Mouse (Mus musculus): ENCODE data around the gene Phf24. TPM values are rescaled to one million over a fixed set of nuclear protein-coding genes. Genes with fewer than 3 reads are reported as not detected.

Phf24 gene
- polyA plus RNA-seq, 1 experiment from 2014 or later = 3.4 TPM

DNA sequence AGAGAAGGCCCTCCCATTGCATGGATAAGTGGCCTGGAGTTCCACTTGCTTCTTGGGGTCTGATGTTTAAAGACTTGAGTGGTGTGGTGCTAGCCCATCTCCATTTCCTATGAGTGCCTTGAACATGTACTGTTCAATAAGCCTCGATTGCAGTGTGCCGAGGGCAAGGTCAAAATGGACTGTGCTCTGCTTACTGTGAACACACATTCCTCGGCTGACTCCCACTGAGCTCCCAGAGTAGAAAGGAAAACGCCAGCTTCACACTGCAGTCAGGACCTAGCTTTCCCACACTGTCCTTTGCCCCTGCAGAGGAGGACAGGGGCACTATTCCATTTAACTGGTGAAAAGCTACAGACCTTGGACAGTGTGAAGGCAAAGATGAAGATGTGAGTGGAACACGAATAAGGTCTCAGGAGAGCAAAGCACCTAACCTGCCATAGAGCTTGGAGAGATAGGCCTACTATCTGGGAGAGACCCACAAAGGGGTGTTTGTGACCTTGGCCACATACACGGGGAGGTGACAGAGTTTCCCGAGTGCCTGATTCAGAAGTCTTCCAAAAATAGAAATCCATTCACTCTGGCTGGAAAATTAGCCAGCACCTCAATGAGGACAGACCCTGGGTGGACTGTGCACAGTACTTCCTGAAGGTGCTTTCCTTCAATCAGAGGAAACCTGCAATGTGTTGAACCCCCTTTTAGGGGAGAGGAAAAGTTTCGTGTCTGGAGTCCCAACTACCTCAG, 15.9 kb downstream of the Phf24 start:
- H3K4me1 ChIP-seq (replicated peaks) = peaks cover 26% of the 10 kb centered on the region
- no peak overlapping the region for H3K9ac ChIP-seq
- no peaks in the 10 kb centered on the region for H3K9me3 ChIP-seq (replicated peaks)
- H3K27ac ChIP-seq (ENCODE audit: poor library complexity, severe bottlenecking) = peak overlapping the region; percentile 91
- H3K27me3 ChIP-seq (replicated peaks) = peaks cover 29% of the 10 kb centered on the region
- ATAC-seq (ENCODE audit: insufficient number of reproducible peaks, low FRiP score) = no peak
- H3K4me3 ChIP-seq = no peak overlapping the region
- peak overlapping the region; percentile 65 for H3K4me2 ChIP-seq
- H3K36me3 ChIP-seq = no peaks in the 10 kb centered on the region
- WGBS = 36% methylated on average over 8 of the region's 8 CpGs

DNA sequence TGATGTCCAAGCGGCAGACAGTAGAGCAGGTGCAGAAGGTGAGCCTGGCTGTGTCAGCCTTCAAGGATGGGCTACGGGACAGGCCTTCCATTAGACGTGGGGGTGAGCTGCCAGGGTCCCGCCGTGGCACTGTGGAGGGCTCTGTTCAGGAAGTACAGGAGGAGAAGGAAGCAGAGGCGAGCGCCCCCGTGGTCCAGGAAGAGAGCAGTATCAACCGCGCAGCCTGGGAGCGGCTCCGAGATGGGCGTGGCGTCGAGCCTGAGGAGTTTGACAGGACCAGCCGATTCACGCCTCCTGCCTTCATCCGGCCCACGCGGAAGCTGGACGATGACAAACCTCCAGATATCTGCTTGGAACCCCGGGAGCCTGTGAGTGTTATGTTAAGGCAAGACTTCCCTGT, 17.2 kb downstream of the Phf24 start:
- Histone ChIP-seq H3K27ac (ENCODE audit: poor library complexity, severe bottlenecking) (peak overlapping the region; percentile 91; the same call in 1 of the 2 replicates), H3K9me3 (replicated peaks) (no peaks in the 10 kb centered on the region), H3K27me3 (replicated peaks) (peaks cover 41% of the 10 kb centered on the region), H3K4me1 (replicated peaks) (peaks cover 29% of the 10 kb centered on the region), H3K9ac (peak overlapping the region; percentile 61), H3K4me3 (peak overlapping the region; percentile 28), H3K4me2 (peak overlapping the region; percentile 65), H3K36me3 (no peaks in the 10 kb centered on the region)
- WGBS = 9% methylated on average over 22 of the region's 22 CpGs
- ATAC-seq (ENCODE audit: insufficient number of reproducible peaks, low FRiP score) = peak; percentile 60

DNA sequence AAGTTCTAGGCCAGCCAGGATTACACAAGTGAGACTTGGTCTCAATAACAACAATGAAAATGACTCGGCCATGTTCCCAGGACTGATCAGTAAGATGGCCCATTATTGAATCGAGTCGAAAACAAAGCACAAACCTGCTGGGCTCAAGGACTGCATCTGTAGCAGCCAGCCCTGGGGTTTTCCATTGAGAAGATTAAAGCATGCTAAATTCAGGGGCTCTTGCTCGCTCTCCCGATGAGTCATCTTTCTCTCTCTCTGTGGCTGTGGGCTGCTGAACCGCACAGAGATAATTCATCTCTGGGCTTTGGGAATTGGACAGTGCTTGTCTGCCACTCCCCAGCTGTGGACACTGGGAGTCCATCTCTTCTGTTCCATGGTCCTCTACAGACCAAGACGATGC, 24.9 kb downstream of the Phf24 start:
- WGBS = 65% methylated on average over 7 of the region's 7 CpGs
- Histone ChIP-seq H3K36me3 (no peaks in the 10 kb centered on the region), H3K27me3 (replicated peaks) (peaks cover 56% of the 10 kb centered on the region), H3K4me1 (replicated peaks) (0 out of 2 replicates have a peak, but pooled peaks cover 3% of the 10 kb centered on the region), H3K27ac (ENCODE audit: poor library complexity, severe bottlenecking) (no peak overlapping the region), H3K9ac (no peak overlapping the region), H3K4me2 (no peak overlapping the region), H3K4me3 (no peak overlapping the region), H3K9me3 (replicated peaks) (no peaks in the 10 kb centered on the region)
- ATAC-seq (ENCODE audit: insufficient number of reproducible peaks, low FRiP score) = no peak

DNA sequence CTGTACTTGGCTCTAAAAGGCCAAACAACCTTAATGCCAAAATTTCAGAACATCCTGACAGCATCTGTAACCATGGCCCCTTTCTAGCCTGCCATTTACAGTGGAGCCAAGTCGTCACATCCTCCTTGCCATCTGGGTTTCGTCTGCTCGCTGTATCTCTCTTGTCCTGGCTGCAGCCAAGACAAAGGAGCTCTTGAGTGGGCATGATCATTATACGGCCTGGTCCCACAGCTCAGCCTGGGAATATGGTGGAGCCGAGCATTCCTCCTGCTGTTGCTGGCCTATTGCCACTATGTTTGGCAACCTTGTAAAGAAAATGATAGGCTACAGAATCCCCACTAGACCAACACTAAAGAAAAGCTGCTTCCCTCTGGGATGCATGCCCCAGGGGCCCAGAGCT, 26.9 kb downstream of the Phf24 start:
- peaks cover under 1% of the 10 kb centered on the region; the same call in 1 of the 2 replicates for H3K4me1 ChIP-seq (replicated peaks)

DNA sequence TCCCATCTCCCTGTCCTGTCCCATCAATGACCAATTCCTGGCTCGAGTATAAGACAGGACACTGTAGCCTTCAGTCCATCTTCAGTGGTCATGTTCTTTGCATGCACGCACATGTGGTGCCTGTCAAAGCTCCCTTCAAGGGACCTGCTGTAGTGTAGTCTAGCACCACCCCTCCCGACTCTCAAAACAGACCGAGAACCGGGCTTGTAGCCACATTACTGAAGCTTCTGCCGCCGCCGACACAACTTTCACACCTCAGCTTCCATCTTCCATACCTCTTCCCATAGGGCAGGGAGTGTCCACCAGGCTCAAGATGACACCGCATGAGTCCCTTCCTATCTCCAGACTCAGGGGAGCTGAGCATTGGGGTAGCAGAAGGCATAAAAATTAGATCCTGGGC, 27.7 kb downstream of the Phf24 start:
- H3K27ac ChIP-seq (ENCODE audit: poor library complexity, severe bottlenecking) = no peak overlapping the region
- 73% methylated on average over 9 of the region's 9 CpGs for WGBS
- H3K4me2 ChIP-seq = no peak overlapping the region
- H3K4me1 ChIP-seq (replicated peaks) = peaks cover 9% of the 10 kb centered on the region
- H3K27me3 ChIP-seq (replicated peaks) = peaks cover 49% of the 10 kb centered on the region
- no peak overlapping the region for H3K4me3 ChIP-seq
- no peak overlapping the region for H3K9ac ChIP-seq
- no peak for ATAC-seq (ENCODE audit: insufficient number of reproducible peaks, low FRiP score)
- H3K9me3 ChIP-seq (replicated peaks) = no peaks in the 10 kb centered on the region
- H3K36me3 ChIP-seq = no peaks in the 10 kb centered on the region

More for the DNA sequence above, 26.9 kb downstream of the Phf24 start:
- no peak overlapping the region for H3K4me3 ChIP-seq
- peaks cover 58% of the 10 kb centered on the region for H3K27me3 ChIP-seq (replicated peaks)
- WGBS = 51% methylated on average over 5 of the region's 5 CpGs
- no peaks in the 10 kb centered on the region for H3K9me3 ChIP-seq (replicated peaks)
- no peak overlapping the region for H3K27ac ChIP-seq (ENCODE audit: poor library complexity, severe bottlenecking)
- no peaks in the 10 kb centered on the region for H3K36me3 ChIP-seq
- H3K4me2 ChIP-seq = no peak overlapping the region
- H3K9ac ChIP-seq = no peak overlapping the region
- no peak for ATAC-seq (ENCODE audit: insufficient number of reproducible peaks, low FRiP score)

- Histone ChIP-seq H3K36me3 (no peaks in the 10 kb centered on the region), H3K27ac (ENCODE audit: poor library complexity, severe bottlenecking) (no peak overlapping the region), H3K27me3 (replicated peaks) (peaks cover 41% of the 10 kb centered on the region), H3K9me3 (replicated peaks) (no peaks in the 10 kb centered on the region), H3K4me1 (replicated peaks) (peaks cover 10% of the 10 kb centered on the region), H3K9ac (no peak overlapping the region), H3K4me3 (no peak overlapping the region), H3K4me2 (no peak overlapping the region)
- no peak for ATAC-seq (ENCODE audit: insufficient number of reproducible peaks, low FRiP score)
- 11% methylated on average over 6 of the region's 6 CpGs for WGBS
Measured at GRCm38 (mm10) chr4:42945043-42945442, 28.6 kb downstream of the Phf24 start.

GRCm38 (mm10) chr4:42945445-42945844, 29.0 kb downstream of the Phf24 start:
- Histone ChIP-seq H3K4me2 (no peak overlapping the region), H3K27ac (ENCODE audit: poor library complexity, severe bottlenecking) (no peak overlapping the region), H3K27me3 (replicated peaks) (peaks cover 40% of the 10 kb centered on the region), H3K4me1 (replicated peaks) (peaks cover 12% of the 10 kb centered on the region), H3K9me3 (replicated peaks) (no peaks in the 10 kb centered on the region), H3K36me3 (no peaks in the 10 kb centered on the region), H3K4me3 (no peak overlapping the region), H3K9ac (no peak overlapping the region)
- 78% methylated on average over 3 of the region's 3 CpGs for WGBS
- ATAC-seq (ENCODE audit: insufficient number of reproducible peaks, low FRiP score) = no peak

GRCm38 (mm10) chr4:42945952-42946351, 29.5 kb downstream of the Phf24 start:
- no peak overlapping the region for H3K27ac ChIP-seq (ENCODE audit: poor library complexity, severe bottlenecking)

DNA sequence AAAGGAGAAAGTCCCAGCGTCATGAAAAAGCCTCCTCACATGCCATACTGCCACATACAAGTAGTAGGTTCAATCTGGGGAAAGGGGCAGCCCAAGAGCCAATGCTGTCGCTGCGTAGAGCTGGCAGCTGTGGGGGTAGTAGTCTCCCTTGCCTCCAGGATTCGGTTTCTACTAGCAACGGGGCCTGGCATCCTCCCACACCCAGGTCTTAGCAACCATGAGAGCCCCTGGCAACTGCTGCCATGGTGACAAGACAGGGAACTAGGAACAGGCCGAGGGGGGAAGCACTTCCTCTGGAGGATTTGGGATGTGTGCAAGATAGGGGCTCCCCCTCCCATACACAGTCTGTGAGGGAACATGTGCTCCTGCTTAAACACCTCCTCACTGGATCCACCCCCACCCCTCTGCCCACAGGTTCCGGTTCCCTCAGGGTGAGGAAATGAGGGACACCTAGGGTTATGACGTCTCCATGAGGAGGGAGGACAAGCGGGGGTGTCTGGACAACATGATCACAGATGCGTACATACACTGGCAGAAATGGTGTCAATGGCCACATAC, 30.4 kb downstream of the Phf24 start:
- H3K27ac ChIP-seq (ENCODE audit: poor library complexity, severe bottlenecking) = no peak overlapping the region
- H3K4me1 ChIP-seq (replicated peaks) = peaks cover 25% of the 10 kb centered on the region
- no peak for ATAC-seq (ENCODE audit: insufficient number of reproducible peaks, low FRiP score)
- no peaks in the 10 kb centered on the region for H3K9me3 ChIP-seq (replicated peaks)
- peaks cover 40% of the 10 kb centered on the region for H3K27me3 ChIP-seq (replicated peaks)
- 59% methylated on average over 10 of the region's 10 CpGs for WGBS
- H3K4me3 ChIP-seq = no peak overlapping the region
- H3K9ac ChIP-seq = no peak overlapping the region
- H3K4me2 ChIP-seq = no peak overlapping the region
- H3K36me3 ChIP-seq = no peaks in the 10 kb centered on the region; the same call in 1 of the 2 replicates

More at GRCm38 (mm10) chr4:42945952-42946351, 29.5 kb downstream of the Phf24 start:
- no peak for ATAC-seq (ENCODE audit: insufficient number of reproducible peaks, low FRiP score)
- Histone ChIP-seq H3K4me2 (no peak overlapping the region), H3K9me3 (replicated peaks) (no peaks in the 10 kb centered on the region), H3K4me3 (no peak overlapping the region), H3K27me3 (replicated peaks) (peaks cover 40% of the 10 kb centered on the region), H3K4me1 (replicated peaks) (peaks cover 17% of the 10 kb centered on the region), H3K9ac (no peak overlapping the region), H3K36me3 (no peaks in the 10 kb centered on the region)
- 6% methylated on average over 5 of the region's 5 CpGs for WGBS

DNA sequence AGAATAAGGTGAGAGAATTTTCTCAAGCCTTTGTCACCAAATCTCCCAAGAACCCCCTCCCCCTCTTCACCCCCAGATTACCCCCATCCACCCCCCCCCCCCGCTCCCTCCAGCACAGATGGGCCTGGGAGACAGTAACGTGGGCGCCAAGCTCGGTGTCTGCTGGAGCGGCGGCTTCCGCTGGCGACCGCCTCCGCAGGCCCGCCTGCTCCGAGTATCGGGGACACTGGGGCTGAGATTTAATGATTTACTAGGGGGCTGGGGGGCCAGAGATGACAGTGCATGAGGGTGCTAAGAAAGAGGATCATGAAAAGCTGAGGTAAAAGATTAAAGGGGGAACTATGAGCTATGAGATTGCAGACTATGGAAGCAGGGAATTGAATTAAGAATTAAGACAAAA, 32.1 kb downstream of the Phf24 start:
- Histone ChIP-seq H3K4me1 (replicated peaks) (peaks cover 42% of the 10 kb centered on the region), H3K36me3 (peaks cover 3% of the 10 kb centered on the region; the same call in 1 of the 2 replicates), H3K27ac (ENCODE audit: poor library complexity, severe bottlenecking) (no peak overlapping the region), H3K4me2 (no peak overlapping the region), H3K9me3 (replicated peaks) (no peaks in the 10 kb centered on the region), H3K9ac (no peak overlapping the region), H3K4me3 (no peak overlapping the region), H3K27me3 (replicated peaks) (peaks cover 30% of the 10 kb centered on the region)
- ATAC-seq (ENCODE audit: insufficient number of reproducible peaks, low FRiP score) = no peak
- 58% methylated on average over 13 of the region's 13 CpGs for WGBS

- Histone ChIP-seq H3K4me3 (peak overlapping the region; percentile 69), H3K36me3 (peaks cover 3% of the 10 kb centered on the region; the same call in 1 of the 2 replicates), H3K9ac (peak overlapping the region; percentile 38; the same call in 1 of the 2 replicates), H3K4me1 (replicated peaks) (peaks cover 49% of the 10 kb centered on the region), H3K27ac (ENCODE audit: poor library complexity, severe bottlenecking) (peak overlapping the region; percentile 37; the same call in 1 of the 2 replicates), H3K9me3 (replicated peaks) (no peaks in the 10 kb centered on the region), H3K4me2 (peak overlapping the region; percentile 82), H3K27me3 (replicated peaks) (peaks cover 23% of the 10 kb centered on the region)
- WGBS = 9% methylated on average over 14 of the region's 14 CpGs
- no peak for ATAC-seq (ENCODE audit: insufficient number of reproducible peaks, low FRiP score)
Measured at GRCm38 (mm10) chr4:42949051-42949675, 32.7 kb downstream of the Phf24 start.

Data from heart, embryonic 12.5 days (tissue).